Mouse (Mus musculus): ENCODE measurements at regions not wholly inside any gene's neighbourhood (a gene's known extent, or its start where the extent isn't known, plus 50 kb on each side); places are given as distances from the start of the nearest gene placed in this dataset.

DNA sequence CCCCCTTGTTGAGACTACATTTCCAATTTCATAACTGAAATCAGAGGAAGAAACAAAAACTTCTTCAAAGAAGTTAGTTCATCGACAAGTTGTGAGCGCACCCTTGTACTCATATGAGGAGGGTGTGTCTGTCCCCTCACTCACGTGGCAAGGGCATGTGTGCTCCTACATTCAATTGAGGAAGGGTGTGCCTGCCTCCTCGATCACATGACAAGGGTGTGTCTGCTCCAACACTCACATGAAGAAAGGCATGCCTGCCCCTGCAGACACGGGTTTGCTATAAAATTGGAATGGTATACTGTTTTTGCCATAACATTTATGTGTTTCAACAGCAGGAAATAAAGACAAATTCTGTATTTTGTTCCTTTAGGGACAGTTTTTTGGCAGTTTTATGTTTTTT is 290.6 kb upstream of the Spred2 start:
- H3K27me3 ChIP-seq (replicated peaks), result no peaks in the 10 kb centered on the region
- 78% methylated on average over 5 of the region's 5 CpGs for WGBS
- H3K9ac ChIP-seq, result no peak overlapping the region
- ATAC-seq, result no peak
- H3K4me3 ChIP-seq (replicated peaks), result no peak overlapping the region
- H3K36me3 ChIP-seq, result no peaks in the 10 kb centered on the region
- no peak overlapping the region for H3K27ac ChIP-seq
- H3K4me2 ChIP-seq (replicated peaks), result no peak overlapping the region
- H3K9me3 ChIP-seq, result no peaks in the 10 kb centered on the region
- no peaks in the 10 kb centered on the region for H3K4me1 ChIP-seq (replicated peaks)

DNA sequence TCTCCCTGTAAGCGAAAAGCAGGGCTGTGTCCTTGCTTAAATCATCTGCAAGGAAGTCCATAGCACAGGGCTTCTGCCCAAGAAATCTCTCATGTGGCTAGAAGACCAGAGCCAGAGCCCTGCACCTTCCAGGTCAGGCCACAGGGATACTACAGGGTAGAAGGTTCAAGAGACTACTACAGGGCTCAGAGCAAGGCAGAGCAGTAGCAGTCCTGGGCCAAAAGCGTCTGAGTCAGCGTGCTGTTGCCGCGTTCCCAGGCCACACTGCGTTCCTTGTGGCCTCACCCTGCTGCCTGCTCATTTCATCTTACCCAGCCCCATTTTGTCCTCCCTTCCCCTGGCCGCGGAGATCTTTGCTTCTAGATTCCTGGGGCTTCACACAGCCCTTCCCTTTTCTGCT is 283.0 kb upstream of the Spred2 start:
- WGBS, result 66% methylated on average over 8 of the region's 8 CpGs
- Histone ChIP-seq H3K9ac (no peak overlapping the region), H3K9me3 (no peaks in the 10 kb centered on the region), H3K27ac (no peak overlapping the region), H3K4me1 (replicated peaks) (no peaks in the 10 kb centered on the region), H3K36me3 (no peaks in the 10 kb centered on the region), H3K27me3 (replicated peaks) (no peaks in the 10 kb centered on the region), H3K4me2 (replicated peaks) (no peak overlapping the region), H3K4me3 (replicated peaks) (no peak overlapping the region)
- ATAC-seq, result no peak

DNA sequence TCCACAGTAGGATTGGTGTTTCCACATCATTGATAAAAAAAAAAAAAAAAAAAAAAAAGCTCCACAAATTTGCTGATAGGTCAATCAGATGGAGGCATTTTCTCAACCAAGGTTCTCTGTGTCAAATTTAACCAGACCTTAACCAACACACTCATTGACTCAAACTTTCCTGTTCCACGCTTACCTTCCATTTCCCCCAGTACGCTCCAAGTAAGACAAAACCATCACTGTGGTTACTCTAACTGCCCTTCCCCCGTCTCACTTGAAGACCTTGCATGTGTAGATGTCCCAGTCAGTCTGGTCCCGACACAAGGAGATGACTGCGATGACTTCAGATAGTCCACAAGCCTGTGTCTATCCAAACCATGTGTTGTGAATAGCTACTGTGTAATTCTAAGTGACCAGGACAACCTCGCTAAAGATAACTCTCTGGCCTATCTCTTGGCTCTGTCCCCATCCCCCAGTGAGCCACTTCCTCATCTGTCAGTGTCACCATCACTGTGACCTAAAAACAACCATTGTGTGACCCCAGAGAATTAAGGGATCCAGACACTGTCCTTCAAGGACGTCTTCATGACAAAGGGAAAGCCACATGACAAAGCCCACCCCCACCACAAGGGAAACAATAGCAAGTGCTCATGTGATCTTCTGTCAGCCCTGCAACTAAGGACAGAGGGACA is 279.9 kb upstream of the Spred2 start:
- H3K9ac ChIP-seq, result no peak overlapping the region
- no peak overlapping the region for H3K4me3 ChIP-seq (replicated peaks)
- no peaks in the 10 kb centered on the region for H3K9me3 ChIP-seq
- no peak overlapping the region for H3K4me2 ChIP-seq (replicated peaks)
- H3K27me3 ChIP-seq (replicated peaks), result no peaks in the 10 kb centered on the region
- no peaks in the 10 kb centered on the region for H3K36me3 ChIP-seq
- no peak overlapping the region for H3K27ac ChIP-seq
- no peaks in the 10 kb centered on the region for H3K4me1 ChIP-seq (replicated peaks)
- no peak for ATAC-seq
- 74% methylated on average over 7 of the region's 7 CpGs for WGBS

DNA sequence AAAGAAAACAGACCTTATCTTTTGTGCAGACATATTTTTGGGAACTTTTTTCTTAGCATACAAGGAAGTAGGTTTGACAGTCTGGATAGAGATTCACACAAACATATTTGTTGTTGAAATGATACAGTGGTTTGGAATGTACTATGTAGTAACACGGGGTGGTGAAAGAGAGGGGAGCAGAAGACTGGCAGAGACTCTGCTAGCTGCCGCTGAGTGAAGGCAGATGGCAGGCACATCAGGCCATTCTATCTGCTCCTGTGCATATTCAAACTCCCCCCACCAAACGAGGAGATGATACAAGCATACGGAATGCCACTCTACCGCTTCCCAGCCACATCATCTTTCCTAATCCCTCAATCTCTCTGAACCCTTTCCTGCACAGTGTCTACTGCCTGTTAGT is 279.1 kb upstream of the Spred2 start:
- H3K9ac ChIP-seq, result no peak overlapping the region
- no peaks in the 10 kb centered on the region for H3K4me1 ChIP-seq (replicated peaks)
- no peak for ATAC-seq
- H3K36me3 ChIP-seq, result no peaks in the 10 kb centered on the region
- H3K27me3 ChIP-seq (replicated peaks), result no peaks in the 10 kb centered on the region
- no peak overlapping the region for H3K4me2 ChIP-seq (replicated peaks)
- H3K9me3 ChIP-seq, result no peaks in the 10 kb centered on the region
- no peak overlapping the region for H3K4me3 ChIP-seq (replicated peaks)
- 74% methylated on average over 5 of the region's 5 CpGs for WGBS
- no peak overlapping the region for H3K27ac ChIP-seq

DNA sequence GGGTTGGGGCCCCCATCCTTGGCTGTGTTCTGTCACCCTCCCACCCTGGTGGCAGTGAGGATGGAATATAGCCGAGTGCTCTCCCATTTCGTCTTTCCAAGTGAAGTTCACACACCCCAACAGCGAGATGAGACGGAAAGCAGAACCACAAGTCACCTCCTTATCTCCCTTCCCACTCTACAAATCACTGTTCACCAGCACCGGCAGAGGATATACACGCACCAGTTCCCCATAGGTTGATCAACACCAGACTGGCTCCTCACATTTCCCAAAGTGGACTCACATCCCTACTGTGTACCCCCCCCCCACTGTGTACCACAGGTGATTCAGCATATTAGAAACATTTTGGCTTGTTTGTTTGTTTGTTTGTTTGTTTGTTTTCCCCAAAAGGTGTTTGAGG is 272.7 kb upstream of the Spred2 start:
- Histone ChIP-seq H3K27me3 (replicated peaks) (no peaks in the 10 kb centered on the region), H3K9me3 (no peaks in the 10 kb centered on the region), H3K9ac (no peak overlapping the region), H3K4me2 (replicated peaks) (no peak overlapping the region), H3K4me1 (replicated peaks) (no peaks in the 10 kb centered on the region), H3K27ac (no peak overlapping the region), H3K4me3 (replicated peaks) (no peak overlapping the region), H3K36me3 (no peaks in the 10 kb centered on the region)
- ATAC-seq, result no peak
- WGBS, result 54% methylated on average over 6 of the region's 6 CpGs

DNA sequence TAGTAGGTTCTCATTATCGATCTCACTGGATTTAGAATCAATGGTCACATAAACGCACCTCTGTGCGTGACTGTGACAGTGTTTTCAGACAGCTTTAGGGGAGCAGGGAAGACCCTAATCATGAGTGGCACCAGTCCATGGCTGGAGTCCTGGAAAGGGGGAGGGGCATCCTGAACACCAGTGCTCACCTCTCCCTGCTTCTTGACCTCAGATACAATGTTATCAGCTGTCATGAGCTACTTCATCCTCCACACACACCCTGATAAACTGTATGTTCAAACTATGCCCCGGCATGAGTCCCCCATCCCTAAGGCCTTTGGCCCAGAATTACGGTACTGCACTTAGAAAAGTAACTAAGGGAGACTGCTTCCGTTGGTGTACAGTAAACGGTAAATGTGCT is 272.2 kb upstream of the Spred2 start:
- no peak overlapping the region for H3K9ac ChIP-seq
- 85% methylated on average over 7 of the region's 7 CpGs for WGBS

DNA sequence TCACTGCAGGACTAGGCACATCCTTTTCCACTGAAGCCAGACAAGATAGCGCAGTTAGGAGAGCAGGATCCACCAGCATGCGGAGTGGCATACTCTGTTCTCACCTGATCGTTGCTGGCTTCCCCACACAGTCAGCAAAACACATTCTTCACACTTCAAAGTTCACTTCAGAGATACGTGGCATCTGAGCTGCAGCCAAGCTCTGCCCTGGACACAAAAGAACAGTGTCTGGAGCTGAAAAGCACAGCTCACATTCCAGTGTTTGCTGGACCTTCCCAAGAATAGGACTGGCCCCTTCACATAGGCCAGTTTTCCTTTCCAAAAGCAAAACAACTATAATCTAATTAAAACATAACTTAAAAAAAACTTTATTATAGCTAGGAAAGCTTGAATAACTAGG is 264.7 kb upstream of the Spred2 start:
- ATAC-seq, result no peak
- no peaks in the 10 kb centered on the region for H3K27me3 ChIP-seq (replicated peaks)
- H3K4me3 ChIP-seq (replicated peaks), result no peak overlapping the region
- no peak overlapping the region for H3K4me2 ChIP-seq (replicated peaks)
- 70% methylated on average over 4 of the region's 4 CpGs for WGBS
- no peaks in the 10 kb centered on the region for H3K4me1 ChIP-seq (replicated peaks)
- no peaks in the 10 kb centered on the region for H3K36me3 ChIP-seq
- no peaks in the 10 kb centered on the region for H3K9me3 ChIP-seq
- H3K27ac ChIP-seq, result no peak overlapping the region
- H3K9ac ChIP-seq, result no peak overlapping the region

More for the DNA sequence above, 272.2 kb upstream of the Spred2 start:
- Histone ChIP-seq H3K36me3 (no peaks in the 10 kb centered on the region), H3K27me3 (replicated peaks) (no peaks in the 10 kb centered on the region), H3K4me2 (replicated peaks) (no peak overlapping the region), H3K4me1 (replicated peaks) (no peaks in the 10 kb centered on the region), H3K27ac (no peak overlapping the region), H3K9me3 (no peaks in the 10 kb centered on the region), H3K4me3 (replicated peaks) (no peak overlapping the region)
- no peak for ATAC-seq

DNA sequence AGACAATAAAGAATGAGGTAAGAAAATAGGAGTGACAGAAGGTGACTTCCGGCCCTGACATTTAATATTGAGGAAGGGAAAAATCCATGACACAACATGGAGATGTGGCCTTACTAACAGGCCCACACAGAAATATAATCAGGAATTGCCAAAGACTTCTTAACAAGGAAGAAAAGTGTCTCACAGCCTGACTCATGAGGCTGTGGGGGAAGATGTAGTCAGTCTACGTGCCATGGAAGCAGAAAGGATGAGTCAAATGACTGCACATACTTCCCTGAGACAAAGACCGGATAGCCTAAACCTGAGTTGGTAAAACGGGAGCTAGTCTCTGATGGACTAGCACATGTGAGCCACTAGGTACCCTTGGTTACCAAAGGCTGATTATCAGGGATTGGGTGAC is 257.4 kb upstream of the Spred2 start:
- Histone ChIP-seq H3K9me3 (no peaks in the 10 kb centered on the region), H3K36me3 (no peaks in the 10 kb centered on the region), H3K4me3 (replicated peaks) (no peak overlapping the region), H3K4me1 (replicated peaks) (no peaks in the 10 kb centered on the region), H3K9ac (no peak overlapping the region), H3K4me2 (replicated peaks) (no peak overlapping the region), H3K27me3 (replicated peaks) (no peaks in the 10 kb centered on the region), H3K27ac (no peak overlapping the region)
- 91% methylated on average over 4 of the region's 4 CpGs for WGBS
- ATAC-seq, result no peak

DNA sequence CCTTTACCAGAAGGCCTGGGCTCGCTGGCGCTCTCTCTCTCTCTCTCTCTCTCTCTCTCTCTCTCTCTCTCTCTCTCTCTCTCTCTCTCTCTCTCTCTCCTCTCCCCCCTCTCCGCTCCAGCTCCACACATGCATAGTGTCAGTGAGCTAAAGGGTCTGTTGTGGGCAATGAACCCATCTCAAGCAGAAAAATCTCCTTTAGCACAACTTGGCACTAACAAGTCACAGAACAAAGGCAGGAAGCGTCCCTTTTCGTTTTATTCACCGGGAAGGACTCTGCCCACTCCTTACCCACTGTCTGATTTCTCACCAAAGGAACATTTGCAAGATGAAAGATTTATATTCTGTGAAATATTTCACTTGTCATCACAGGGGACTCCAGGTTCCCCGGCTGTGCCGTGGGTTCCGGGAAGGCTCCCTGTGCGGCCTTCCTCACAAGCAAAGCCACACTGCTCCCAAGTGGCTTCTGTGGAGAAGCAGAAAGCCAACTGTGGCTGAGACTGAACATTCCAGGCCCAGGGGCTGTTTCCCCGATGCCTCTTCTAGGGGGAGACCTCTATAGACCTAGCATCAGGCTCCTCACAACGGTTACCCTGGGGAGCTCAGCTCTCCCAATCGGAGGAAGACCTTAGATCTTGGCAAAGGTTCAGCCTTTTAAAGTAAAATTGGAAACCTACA is 253.2 kb upstream of the Spred2 start:
- Histone ChIP-seq H3K4me1 (replicated peaks) (no peaks in the 10 kb centered on the region), H3K4me3 (replicated peaks) (no peak overlapping the region), H3K9me3 (no peaks in the 10 kb centered on the region), H3K36me3 (no peaks in the 10 kb centered on the region), H3K4me2 (replicated peaks) (no peak overlapping the region), H3K27me3 (replicated peaks) (no peaks in the 10 kb centered on the region), H3K27ac (no peak overlapping the region), H3K9ac (no peak overlapping the region)
- no peak for ATAC-seq
- WGBS, result 50% methylated on average over 13 of the region's 13 CpGs

DNA sequence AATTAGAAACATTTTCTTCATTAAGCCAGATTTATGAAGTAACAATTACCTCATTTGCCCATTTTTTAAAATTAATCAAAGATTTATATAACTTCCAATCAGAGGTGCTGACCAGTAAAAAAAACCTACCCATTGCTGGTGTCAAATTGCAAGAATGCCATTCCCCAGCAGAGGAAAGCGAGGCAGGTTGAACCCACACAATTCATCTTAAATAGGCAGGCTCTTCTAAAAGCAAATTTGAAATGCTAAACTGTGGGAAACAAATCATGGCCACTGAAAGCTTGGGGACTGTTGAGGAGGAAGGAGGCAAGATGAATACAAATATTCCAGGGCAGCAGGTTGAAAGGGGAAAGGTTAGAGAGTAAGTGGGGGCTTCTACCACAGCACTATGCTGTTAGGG is 251.2 kb upstream of the Spred2 start:
- ATAC-seq, result no peak
- Histone ChIP-seq H3K4me1 (replicated peaks) (no peaks in the 10 kb centered on the region), H3K36me3 (no peaks in the 10 kb centered on the region), H3K4me2 (replicated peaks) (no peak overlapping the region), H3K27me3 (replicated peaks) (no peaks in the 10 kb centered on the region), H3K9ac (no peak overlapping the region), H3K27ac (no peak overlapping the region), H3K4me3 (replicated peaks) (no peak overlapping the region), H3K9me3 (no peaks in the 10 kb centered on the region)
- WGBS, result 65% methylated on average over 1 of the region's 1 CpGs

DNA sequence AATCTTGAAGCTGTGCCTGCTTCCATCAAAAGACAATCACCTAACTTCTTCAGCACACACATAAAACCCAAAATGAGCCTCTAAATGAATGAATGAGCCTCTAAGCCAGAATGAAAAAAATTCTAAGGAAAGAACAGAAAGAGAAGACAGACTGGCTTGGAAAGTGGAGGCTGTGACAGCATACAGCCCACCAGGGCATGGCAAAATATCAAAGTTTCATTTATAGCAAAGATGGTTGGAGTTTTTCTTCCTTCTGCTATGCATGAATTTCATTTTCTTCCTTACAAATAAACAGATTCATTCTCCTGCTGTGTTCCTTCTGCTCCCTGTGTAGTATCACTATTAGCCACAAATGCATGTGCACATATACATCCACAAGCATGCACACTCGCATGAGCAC is 247.7 kb upstream of the Spred2 start:
- Histone ChIP-seq H3K4me3 (replicated peaks) (no peak overlapping the region), H3K4me2 (replicated peaks) (no peak overlapping the region), H3K36me3 (no peaks in the 10 kb centered on the region), H3K9ac (no peak overlapping the region), H3K27me3 (replicated peaks) (no peaks in the 10 kb centered on the region), H3K9me3 (no peaks in the 10 kb centered on the region), H3K4me1 (replicated peaks) (no peaks in the 10 kb centered on the region), H3K27ac (no peak overlapping the region)
- WGBS, result 85% methylated on average over 1 of the region's 1 CpGs
- ATAC-seq, result no peak

DNA sequence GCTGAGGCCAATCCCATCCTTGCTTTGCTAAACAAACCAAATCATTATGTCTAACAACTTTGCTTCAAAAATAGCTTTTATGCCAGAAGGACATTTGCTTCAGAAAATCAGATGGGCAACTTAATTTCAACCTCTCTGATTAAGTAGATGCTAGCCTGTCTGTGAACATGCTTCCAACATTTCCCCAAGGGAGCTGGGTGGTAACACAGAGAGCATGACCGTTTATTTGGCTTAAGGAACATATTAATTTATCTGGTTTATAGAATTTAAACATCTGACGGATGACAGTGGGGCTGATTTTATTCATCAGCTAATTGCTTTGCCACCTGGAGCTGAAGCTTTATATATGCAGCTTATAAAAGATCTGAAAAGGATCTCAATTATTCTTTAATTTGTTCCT is 245.1 kb upstream of the Spred2 start:
- H3K4me1 ChIP-seq (replicated peaks), result no peaks in the 10 kb centered on the region
- no peaks in the 10 kb centered on the region for H3K36me3 ChIP-seq
- no peaks in the 10 kb centered on the region for H3K9me3 ChIP-seq
- no peak overlapping the region for H3K4me3 ChIP-seq (replicated peaks)
- WGBS, result 47% methylated on average over 2 of the region's 2 CpGs
- H3K4me2 ChIP-seq (replicated peaks), result no peak overlapping the region
- no peak for ATAC-seq
- H3K9ac ChIP-seq, result no peak overlapping the region
- H3K27ac ChIP-seq, result no peak overlapping the region
- H3K27me3 ChIP-seq (replicated peaks), result no peaks in the 10 kb centered on the region

DNA sequence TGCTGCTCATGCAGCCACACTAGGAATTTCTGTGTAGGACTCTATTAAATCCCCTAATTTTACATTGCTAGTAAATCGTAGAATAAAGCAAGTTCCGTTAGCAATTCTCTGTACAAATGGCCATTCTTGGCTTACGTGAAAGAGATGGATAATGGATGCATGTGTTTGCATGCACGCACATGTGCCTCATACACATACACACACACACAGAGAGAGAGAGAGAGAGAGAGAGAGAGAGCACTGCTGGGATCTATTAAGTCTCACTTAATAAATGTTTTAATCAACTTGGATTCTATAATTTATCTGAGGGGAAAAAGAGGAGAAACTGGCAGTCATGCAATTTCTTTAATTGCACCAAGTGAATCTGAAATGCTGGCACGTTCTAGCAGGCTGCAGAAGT is 244.5 kb upstream of the Spred2 start:
- 67% methylated on average over 5 of the region's 5 CpGs for WGBS
- H3K4me1 ChIP-seq (replicated peaks), result no peaks in the 10 kb centered on the region
- no peak overlapping the region for H3K9ac ChIP-seq
- no peak overlapping the region for H3K4me3 ChIP-seq (replicated peaks)
- H3K36me3 ChIP-seq, result no peaks in the 10 kb centered on the region
- no peak overlapping the region for H3K27ac ChIP-seq
- no peak for ATAC-seq
- no peak overlapping the region for H3K4me2 ChIP-seq (replicated peaks)
- no peaks in the 10 kb centered on the region for H3K9me3 ChIP-seq
- no peaks in the 10 kb centered on the region for H3K27me3 ChIP-seq (replicated peaks)

All from intestine, embryonic 15.5 days (tissue).